Mouse (Mus musculus): ENCODE measurements around the gene C1rl.
A peak's percentile ranks its signal among the peaks of the same experiment; 100 is the strongest.
"Not testable (repeated sequence)": the region's sequence is repeated elsewhere in the genome, so short reads cannot be mapped to it uniquely, and the experiment has no call there.

Gene C1rl

DNA sequence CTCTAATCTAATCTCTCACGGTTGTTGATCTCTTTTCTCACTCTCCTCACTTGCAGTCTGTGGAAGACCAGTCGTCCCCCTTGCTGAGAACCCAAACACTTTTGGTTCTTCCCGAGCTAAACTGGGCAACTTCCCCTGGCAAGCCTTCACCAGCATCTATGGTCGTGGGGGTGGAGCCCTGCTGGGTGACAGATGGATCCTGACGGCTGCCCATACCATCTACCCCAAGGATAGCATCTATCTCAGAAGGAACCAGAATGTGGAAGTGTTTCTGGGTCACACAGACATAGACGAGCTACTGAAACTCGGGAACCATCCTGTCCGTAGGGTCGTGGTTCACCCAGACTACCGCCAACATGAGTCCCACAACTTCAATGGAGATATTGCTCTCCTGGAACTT is 15.4 kb downstream of the C1rl start:
- DNase-seq = no peak

DNA sequence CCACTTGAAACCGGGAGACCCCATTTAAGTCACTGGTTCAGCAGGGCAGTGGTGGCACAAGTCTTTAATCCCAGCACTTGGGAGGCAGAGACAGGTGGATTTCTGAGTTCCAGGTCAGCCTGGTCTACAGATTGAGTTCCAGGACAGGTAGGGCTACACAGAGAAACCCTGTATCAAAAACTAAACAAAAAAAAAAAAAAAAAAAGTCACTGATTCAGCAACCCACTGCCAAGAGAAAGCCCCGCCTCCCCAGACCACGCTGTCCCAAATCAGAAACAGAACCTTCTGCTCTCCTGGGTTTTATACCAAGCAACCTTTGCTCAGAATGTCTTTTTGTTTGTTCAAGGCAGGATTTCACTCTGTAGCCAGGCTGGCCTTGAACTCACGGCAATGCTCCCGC is 16.3 kb downstream of the C1rl start:
- not testable (repeated sequence) for DNase-seq

DNA sequence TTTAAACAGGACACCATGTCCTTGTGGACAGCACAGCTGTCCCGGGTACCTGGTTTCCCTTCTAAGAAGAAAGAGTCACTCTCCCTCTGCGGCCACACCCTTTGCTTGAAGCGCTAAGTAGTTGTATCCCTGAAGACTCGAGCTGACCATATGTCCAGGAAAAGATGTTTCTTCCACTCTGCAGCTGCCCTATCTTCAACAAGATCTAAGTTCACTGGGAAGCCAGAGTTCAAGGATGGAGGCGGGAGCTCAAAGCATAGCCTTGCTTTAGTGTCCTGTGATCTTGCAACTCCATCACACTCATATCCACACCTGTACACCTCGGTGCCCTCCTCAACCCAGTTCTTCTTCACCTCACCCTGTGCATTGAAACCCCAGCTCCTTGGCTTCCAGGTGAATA is 19.0 kb downstream of the C1rl start:
- DNase-seq = no peak

DNA sequence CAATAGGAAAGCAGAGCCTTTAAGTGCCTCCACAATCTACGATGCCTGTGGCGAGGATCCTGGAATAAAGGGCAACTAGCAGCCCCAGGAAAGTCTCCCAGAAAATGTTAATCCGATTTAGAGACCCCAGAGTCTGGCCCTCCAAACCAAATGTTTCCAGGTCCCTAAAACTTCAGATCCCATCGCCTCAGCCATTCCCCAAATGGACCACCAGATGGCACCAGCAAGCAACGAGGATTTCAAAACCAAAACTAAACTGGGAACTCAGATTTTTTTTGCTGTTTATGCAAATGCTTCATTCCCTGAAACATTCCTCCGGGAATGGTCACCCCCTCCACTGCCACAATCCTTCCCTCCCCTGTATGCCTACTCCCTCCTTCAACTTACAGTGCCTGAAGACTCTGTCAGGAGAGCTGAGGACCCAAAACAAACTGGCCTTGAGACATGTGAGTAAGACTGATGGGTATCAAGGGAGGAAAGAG is 19.5 kb downstream of the C1rl start, which contains the start of gene C1ra:
Gene C1ra, plus strand, starts transcription at position 51 of the 482 bp plus-strand sequence.
- DNase-seq = peak; percentile 63

DNA sequence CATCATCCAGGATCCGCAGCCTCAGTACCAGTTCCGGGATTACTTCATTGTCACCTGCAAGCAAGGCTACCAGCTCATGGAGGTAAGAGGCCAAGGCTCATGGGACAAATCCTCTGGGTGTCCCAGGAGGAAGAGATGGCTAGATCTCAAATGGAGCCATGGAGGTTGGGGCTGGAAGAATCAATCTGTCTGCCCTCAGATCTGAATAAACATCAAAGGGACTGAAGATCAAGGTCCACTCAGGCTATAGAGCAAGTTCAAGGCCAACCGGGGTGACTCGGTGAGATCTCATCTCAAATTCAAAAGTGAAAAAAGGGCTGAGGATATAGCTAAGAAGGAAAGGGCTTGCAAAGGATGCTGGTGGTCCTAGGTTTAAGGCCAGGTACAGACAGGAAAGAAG is 24.8 kb downstream of the C1rl start:
- not testable (repeated sequence) for DNase-seq

DNA sequence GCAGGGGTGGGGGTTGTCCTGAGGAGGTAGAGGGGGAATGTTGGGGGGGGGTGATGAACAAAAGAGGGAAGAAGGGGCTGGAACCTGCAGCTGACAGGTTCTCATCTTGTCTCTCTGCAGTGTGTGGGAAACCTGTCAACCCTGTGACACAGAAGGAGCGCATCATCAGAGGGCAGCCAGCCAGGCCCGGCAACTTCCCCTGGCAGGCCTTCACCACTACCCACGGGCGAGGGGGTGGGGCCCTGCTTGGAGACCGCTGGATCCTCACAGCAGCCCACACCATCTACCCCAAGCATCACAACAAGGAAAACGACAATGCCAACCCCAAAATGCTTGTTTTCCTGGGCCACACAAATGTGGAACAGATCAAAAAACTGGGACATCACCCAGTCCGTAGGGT is 29.2 kb downstream of the C1rl start:
- not testable (repeated sequence) for DNase-seq

DNA sequence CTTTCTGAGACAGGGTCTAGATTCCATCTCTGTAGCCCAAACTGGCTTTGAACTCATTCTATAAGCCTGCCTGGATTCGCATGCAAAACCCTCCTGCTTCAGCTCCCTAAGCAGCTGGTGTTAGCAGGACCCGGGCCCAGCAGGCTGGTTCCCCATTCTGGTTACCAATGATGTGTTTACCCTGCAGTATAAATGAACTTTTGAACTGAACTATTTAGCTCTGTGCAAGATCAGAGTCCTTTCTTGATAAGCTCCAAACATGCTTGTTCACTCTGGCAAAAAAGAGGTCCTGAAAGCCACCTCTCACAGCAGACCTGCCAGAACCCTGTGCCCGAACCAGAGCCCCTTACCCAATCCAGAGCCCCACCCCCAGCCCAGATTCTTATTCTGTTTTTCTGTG is 35.0 kb downstream of the C1rl start:
- DNase-seq = no peak

DNA sequence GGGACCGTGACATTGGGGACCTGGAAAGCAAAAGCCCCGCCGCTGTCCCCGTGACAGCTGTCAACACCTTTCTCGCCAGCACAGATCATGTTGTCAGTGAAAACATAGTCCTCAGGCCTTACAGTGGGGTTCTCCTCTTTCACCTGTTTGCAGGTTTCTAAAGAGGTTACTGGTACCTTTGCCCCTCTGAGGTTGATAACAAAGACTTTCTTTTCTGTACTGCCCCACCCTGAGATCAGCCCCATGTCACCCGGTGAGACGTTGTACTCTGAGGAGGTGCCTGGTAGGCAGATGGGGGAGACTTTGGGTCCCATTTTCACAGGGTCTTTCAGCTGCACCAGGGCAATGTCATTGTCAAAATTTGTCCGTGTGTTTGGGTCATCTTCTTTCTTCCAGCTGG is 38.2 kb downstream of the C1rl start:
- no peak for DNase-seq

DNA sequence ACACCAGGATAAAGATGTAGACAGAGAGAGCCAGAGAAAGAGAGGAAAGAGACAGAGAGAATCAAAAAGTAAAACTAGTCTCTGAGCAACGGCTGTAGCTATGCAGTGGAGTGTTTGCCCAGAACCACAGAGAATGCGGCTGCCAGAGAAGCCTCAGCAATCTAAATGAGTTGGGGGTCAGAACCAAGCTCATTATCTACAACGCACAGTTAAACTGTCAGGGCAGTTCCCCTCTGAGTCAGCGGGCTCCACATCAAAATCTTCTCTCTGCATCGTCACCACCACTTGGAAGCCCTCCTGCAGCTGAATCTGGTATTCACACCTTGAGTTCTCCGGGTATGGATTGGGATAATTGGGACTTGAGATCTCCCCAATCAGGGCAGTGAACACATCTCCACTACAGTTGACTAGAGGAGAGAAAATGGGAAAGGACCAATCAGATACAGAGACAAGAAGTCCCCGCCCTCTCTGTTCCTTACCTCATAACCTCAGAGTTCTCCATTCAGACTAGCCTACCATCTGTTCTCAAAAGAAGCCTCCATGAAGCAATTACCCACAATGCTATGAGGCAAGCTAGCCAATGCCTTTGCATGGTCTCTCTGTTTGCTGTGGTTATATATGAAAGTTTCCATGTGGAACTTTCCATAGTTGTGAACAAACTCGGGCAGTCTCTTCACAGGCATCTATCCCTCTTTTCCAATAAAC is 43.4 kb downstream of the C1rl start:
- DNase-seq = not testable (repeated sequence)

DNA sequence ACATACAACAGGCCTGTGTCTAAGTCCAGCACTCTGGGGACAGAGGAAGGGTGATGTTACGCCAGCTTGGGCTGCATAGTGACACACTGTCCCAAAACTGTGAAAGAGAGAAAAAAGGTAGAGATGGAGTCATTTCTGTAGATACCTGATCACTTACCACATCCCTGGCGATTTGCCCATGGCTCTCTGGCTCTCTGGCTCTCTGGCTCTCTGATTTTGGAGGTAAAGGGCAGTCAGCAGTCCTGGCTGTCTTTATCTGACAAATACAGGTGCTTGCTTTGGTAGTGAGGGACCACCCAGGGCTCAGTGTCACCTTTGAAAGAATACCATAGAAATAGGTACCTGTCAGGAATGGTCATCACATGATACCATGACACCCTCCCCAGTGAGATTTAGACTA is 48.3 kb downstream of the C1rl start:
- not testable (repeated sequence) for DNase-seq

DNA sequence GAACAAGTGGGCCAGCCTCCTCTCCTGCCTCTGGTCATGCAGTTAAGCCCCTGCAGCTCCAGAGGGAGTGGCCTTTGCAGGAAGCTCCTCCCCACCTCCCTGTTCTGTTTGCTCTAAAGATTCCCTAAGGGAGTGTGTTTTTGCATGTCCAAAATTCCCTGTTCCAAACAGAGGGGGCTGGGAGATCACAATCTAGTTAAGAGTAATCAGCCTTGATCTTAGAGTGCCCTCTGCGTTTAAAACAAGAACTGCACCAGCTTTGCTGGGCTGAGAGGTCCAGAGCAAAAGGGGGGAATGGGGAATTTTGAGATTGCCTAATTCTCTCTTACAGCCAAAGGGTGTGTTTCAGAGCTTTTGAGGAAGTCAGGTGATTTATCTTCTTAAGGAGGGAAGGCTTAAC is 49.4 kb downstream of the C1rl start, which contains the start of gene C1s1:
Gene C1s1, minus strand, starts transcription at position 76 of the 400 bp plus-strand sequence.
- DNase-seq = peak; percentile 23

DNA sequence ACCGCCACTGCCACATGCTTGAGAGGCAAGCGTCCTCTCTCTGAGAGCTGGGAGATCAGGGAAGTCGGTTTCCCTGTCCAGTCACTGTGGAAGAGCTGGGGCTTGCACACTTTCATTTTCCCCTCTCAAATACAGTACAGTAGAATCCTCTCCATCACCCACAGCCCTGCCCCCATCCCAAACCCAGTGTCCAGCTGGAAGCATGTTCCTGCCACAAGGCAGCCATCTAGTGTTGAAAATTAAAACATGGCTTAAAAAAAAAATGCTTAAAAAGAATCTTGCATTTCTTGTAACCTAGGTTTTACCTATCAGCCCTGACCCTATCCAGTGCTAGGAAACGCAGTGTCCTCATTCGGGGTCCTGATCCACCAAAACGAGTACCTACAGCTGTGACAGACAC is 51.6 kb downstream of the C1rl start:
- no peak for DNase-seq

DNA sequence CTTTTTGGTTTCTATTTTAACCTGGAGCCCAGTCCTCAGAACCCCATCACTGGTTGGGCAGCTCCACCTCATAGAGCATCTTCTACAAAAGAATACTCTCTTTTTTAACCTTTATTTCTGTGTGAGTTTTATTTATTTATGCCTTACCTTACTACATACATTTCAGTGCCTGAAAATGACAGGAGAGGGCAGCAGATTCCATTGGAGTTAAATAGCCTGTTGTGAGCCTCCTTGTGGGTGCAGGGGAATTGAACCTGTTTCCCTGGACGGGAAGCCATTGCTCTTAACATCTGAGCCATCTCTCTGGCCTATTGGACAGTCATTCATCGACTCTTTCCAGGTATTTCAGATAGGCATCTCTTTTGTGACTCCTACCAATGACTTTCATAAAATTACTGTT is 52.5 kb downstream of the C1rl start:
- DNase-seq = no peak

DNA sequence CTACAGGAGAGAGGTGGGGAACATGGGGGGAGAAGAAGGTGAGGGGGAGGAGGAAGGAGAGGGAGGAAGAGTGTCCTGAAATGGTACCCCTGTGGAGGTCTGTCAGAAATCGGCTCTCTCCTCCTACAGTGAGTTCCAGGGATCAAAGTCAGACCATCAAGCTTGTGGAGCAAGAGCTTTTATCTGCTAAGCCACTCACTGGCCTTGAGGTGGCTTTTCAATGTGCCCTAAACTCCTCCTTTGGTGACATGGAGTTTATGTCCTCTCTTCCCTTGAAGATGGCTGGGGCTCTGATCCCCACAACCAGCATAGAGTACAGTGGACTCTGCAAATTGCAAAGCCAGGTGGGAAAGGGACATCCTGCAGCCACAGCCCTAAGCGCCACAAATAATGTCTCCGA is 55.1 kb downstream of the C1rl start:
- not testable (repeated sequence) for DNase-seq

DNA sequence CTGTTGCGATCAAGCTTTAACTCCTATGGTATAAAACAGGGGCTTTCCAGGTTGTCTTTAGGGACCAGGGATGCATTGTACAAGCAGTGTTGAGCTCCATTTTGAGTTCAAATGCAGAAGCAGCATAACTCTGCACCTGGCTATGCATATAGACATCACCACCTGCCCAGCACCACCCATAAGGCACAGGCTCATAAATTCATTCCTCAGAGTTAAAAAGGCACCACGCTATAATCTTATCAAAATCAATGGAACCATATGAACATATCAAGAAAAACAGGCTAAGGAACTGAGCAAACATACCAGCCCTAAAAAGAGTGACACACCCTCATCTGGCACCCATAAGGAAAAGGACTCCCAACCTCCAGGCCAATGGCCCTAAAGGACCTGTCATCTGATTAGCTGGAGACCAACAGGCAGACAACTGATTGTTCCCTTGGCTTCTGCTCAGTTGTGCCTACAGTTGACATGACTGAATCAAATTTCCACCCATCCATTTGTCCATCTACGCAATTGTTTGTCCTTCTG is 56.2 kb downstream of the C1rl start:
- no peak for DNase-seq

DNA sequence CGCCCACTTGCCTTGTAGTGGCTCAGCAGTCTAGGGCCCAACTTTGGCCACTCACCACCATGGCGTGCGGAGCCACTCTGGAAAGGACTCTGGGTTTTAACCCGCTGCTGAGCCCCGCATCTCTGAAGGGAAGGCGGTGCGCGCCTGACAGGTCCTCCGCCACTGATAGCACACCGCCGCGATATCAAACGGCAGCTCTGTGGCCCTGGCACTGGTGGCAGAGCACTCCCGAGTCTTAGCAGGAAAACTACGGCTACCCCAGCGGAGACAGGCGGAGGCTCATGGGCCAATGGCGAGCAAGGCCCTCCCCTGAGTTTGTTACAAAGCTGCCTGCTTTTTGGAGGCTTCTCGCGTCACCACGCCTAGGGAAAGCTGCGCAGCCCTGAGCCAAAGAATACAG is 59.9 kb downstream of the C1rl start:
- DNase-seq = no peak

DNA sequence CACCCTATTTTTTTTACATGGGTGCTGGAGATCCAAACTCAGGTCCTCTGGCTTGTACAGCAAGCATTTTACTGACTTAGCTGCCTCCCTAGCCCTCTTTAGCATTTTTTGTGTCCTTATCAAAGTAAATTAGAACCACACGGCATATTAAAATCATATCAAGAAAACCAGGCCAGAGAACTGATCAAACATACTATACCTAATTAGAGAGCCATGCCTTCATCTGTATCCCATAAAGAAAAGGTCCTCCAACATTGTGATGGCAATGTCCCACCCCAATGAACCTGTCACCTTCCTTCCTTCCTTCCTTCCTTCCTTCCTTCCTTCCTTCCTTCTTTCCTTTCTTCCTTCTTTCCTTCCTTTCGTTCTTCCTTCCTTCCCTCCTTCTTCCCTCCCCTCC is 63.0 kb downstream of the C1rl start:
- DNase-seq = not testable (repeated sequence)

Data from thymus, postnatal 4 days (tissue).